Mouse (Mus musculus) retina, postnatal 7 days (tissue): ENCODE data around the gene Gm5148.

Experiments used
- DNase-seq: peaks from one replicate; pipeline ENCODE4 v3.0.0-alpha.2; 2012; ENCODE audit warnings: low read depth, low spot score

Gene Gm5148

GRCm38 (mm10) chr3:37738171-37738950 is 14.1 kb upstream of the Gm5148 start:
- no peak for DNase-seq

GRCm38 (mm10) chr3:37737407-37737806 is 13.1 kb upstream of the Gm5148 start:
- DNase-seq = no peak

- DNase-seq = no peak
Measured at GRCm38 (mm10) chr3:37735166-37735565, 10.9 kb upstream of the Gm5148 start.

GRCm38 (mm10) chr3:37729142-37729541 is 4.9 kb upstream of the Gm5148 start:
- no peak for DNase-seq

GRCm38 (mm10) chr3:37728112-37729100 is 4.1 kb upstream of the Gm5148 start:
- no peak for DNase-seq

- no peak for DNase-seq
Measured at GRCm38 (mm10) chr3:37727392-37727791, 3.1 kb upstream of the Gm5148 start.

- DNase-seq = no peak
Measured at GRCm38 (mm10) chr3:37726501-37727140, 2.3 kb upstream of the Gm5148 start.

GRCm38 (mm10) chr3:37724946-37725735 is 851 bp upstream of the Gm5148 start:
- no peak for DNase-seq

- no peak for DNase-seq
Measured at GRCm38 (mm10) chr3:37723662-37724170, 574 bp downstream of the Gm5148 start.

GRCm38 (mm10) chr3:37723061-37723521 is 1.2 kb downstream of the Gm5148 start:
- DNase-seq = no peak

GRCm38 (mm10) chr3:37722487-37723060 is 1.7 kb downstream of the Gm5148 start:
- DNase-seq = no peak

- DNase-seq = no peak
Measured at GRCm38 (mm10) chr3:37716992-37717391, 7.3 kb downstream of the Gm5148 start.

- DNase-seq = no peak
Measured at GRCm38 (mm10) chr3:37715734-37716133, 8.6 kb downstream of the Gm5148 start.

- no peak for DNase-seq
Measured at GRCm38 (mm10) chr3:37712501-37712900, 11.8 kb downstream of the Gm5148 start.

GRCm38 (mm10) chr3:37711639-37712038 is 12.7 kb downstream of the Gm5148 start:
- no peak for DNase-seq

- DNase-seq = no peak
Measured at GRCm38 (mm10) chr3:37707801-37708200, 16.5 kb downstream of the Gm5148 start.

GRCm38 (mm10) chr3:37706439-37706838 is 17.9 kb downstream of the Gm5148 start:
- DNase-seq = no peak

- DNase-seq = no peak
Measured at GRCm38 (mm10) chr3:37705436-37705835, 18.9 kb downstream of the Gm5148 start.

- no peak for DNase-seq
Measured at GRCm38 (mm10) chr3:37704701-37705279, 19.5 kb downstream of the Gm5148 start.

GRCm38 (mm10) chr3:37703066-37703465 is 21.2 kb downstream of the Gm5148 start:
- DNase-seq = no peak
